Mouse (Mus musculus) erythroblast, embryonic 14.5 days (primary cell): ENCODE results near the gene Sfswap.

Source experiments
- GATA1 ChIP-seq: IDR thresholded peaks from 2 replicates; pipeline ENCODE4 v1.6.1; 2012; ENCODE audit warnings: low read length, inconsistent platforms, mixed read lengths
- TAL1 ChIP-seq: IDR thresholded peaks from 3 replicates; pipeline ENCODE4 v1.6.1; 2012; ENCODE audit warnings: low read length, inconsistent platforms, mixed read lengths

GRCm38 (mm10) chr5:129545787-129546186, 44.8 kb downstream of the Sfswap start:
- TF ChIP-seq GATA1: no peak
- TF ChIP-seq TAL1: no peak
